Mouse (Mus musculus): ENCODE data around the gene Tigd3.

- TF ChIP-seq GATA1 (IDR thresholded peaks at IDR 0.05; ENCODE audit: low read length) (no peak), TAL1 (IDR thresholded peaks at IDR 0.05; ENCODE audit: low read length) (no peak)
Measured at GRCm38 (mm10) chr19:5937836-5938406, 44.0 kb upstream of the Tigd3 start.

Data from erythroblast, embryonic 14.5 days (primary cell).